Mouse (Mus musculus) layer of hippocampus, postnatal 14 days (tissue): ENCODE results near the gene Egf. TPM values are rescaled to one million over a fixed set of nuclear protein-coding genes. Genes with fewer than 3 reads are reported as not detected.
"Not testable (repeated sequence)": the region's sequence is repeated elsewhere in the genome, so short reads cannot be mapped to it uniquely, and the experiment has no call there.

Experiments
- DNase-seq, 2 experiments: peaks; one replicate each; pipeline ENCODE4 v3.0.0; 2021 to 2022; ENCODE audit warnings: low spot score in 2 of 2, mixed read lengths in 1 of 2
- long read RNA-seq, 2 experiments: library from polyadenylated mRNA; stranded (forward); transcript quantifications; one replicate each; pipeline ENCODE4 v2.0.0; 2021
- total RNA-seq, 2 experiments: library from RNA; stranded (reverse); gene quantifications; 2 replicates each; pipeline ENCODE4 v1.2.3; 2021

The Egf gene
- total RNA-seq: 1 to 10 TPM; 1.5 to 2.4 TPM
- long read RNA-seq, experiment 1, partial matches to known transcripts: 0 of 1 reads
- long read RNA-seq, experiment 1, other reads (novel, unspliced or antisense): 0 of 1 reads
- long read RNA-seq, experiment 2: 0 reads

DNA sequence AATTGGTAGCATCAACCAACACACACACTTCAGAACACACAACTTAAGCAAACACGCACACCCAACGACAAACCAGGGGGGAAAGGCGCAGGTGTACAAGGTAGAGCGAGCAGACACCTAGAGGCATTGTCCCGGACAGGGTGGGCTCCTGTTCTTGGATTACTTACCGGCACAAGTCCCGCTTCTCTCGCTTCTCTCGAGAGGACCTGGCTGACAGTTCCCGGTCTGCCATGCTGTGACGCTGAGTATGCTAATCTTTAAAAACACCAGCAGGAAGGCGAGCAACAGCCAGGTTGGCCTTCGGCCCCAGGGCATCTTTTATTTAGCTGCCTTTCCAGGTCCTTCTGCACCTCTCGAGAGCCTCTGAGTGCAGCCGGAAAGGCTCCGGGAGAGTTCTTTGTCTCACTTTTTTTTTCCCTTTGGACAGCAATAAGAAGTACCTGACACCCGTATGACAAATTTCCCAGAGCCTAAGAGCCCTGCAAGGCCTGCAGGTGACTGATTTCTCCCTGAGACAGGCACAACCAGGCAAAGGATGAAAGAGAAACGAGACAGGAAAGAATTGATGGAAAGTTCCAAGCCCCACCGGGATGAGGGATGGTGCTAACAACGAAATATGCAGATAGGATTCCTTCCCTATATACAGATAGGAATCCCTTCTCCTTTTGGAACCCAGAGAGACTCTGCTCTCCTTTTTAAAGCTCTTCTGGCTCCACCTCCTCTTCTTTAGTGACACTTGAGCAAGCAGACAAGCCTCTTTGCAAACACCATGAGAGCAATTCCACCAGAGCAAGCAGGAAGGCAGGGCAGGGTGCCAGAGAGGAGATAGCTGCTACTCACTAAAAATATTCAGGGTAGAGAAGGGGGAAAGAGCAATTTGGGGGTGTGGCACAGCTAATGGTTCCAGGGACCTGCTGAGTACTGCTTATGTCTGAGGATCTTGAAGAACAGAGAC, at the start of gene Egf:
TSS of gene Egf (minus strand) at position 667 of the 955 bp plus-strand sequence.
- DNase-seq: no peak

DNA sequence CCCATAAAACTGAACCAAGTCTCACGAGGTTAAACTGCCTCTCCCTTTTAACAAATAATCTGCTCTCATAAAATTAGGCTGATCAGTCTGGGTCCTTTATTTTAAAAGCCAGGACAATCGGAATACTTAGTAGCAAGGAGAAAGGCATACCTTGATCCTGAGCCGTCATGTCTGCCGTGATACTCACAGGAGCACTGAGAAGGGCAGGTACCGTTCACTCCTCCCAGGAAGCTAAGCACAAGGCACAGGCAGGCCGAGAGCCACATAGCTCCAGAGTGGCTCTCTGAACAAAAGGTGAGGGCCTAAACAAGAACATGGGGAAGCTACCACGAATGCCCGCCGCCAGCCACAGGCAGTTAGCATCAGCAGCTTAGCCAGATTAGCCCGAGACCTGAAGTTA, 48.6 kb upstream of the Egf start, which contains the start of gene Lrit3:
TSS of gene Lrit3 (minus strand) at position 266 of the 400 bp plus-strand sequence.
- DNase-seq: no peak

DNA sequence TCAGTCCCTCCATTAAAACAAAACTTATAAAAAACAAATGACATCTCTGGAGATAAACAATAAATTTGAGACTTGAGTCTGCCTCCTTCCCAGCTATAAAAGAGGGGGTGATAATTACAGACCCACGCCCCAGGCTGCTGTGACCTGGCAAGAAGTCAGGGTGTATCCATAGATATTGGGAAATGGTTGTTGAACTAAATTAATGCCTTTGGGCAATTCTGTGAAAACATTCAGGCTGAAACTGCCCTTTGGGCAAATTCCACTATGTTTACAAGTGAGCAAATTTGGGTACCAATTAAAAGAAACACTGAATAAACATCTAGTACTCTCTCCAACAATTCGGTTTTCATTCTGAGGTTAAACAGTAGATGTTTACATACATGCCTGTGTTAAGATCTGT, 43.9 kb upstream of the Egf start:
- no peak for DNase-seq

DNA sequence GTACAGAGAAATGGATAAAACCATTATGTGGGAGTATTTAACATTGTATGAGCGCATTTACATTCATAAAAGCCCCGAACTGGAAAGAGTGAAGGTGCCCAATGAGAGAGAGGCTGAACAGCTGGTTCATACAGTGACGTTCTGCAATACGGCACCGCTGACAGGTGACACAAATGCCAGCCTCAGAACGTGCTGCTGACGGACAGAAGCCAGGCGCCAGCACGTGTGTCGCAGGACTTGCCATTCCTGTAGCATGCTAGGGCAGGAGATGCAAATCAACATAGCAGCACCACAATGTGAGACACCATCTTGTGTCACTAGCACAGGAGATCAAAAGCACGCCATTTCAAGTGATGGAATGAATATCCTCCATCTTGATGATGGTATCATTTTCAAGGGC, 43.4 kb upstream of the Egf start:
- DNase-seq: no peak

DNA sequence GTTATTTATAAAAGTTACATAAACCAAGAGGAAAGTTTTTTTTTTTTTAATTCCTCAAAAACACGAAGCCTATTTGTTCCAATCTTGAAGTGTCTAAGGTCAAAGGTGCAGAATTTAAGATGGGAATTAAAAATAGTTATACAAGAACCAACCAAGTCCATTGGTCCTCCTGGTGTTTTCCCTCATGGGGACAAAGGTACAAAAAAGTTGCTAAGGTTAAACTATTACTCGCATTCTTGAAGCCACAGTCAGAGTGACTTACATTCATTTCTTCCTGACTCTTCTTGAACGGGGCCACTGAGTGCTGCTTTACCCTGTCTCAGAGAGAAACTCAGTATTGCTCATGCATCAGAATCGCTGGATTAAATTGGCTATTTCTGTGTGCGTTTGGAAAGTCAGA, 42.2 kb upstream of the Egf start:
- no peak for DNase-seq

DNA sequence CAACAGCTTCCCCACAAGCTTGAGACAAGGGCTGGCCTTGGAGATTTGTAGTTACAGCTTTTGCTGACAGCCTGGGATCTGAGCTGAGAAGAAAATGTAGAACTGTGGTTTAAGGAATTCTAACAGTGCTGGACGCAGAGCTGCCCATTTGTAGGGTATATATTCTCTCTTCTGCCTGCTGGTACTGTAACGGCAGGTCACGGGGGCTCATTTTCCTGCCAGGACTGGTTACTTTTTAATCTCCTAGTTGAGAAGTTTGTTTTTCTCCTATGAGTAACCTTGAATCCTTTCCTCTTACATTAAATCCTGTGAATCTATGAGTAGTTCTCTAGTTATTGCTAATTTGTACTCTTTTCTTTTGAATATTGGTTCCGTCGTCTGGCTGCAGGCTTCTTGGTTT, 38.7 kb upstream of the Egf start:
- no peak for DNase-seq

DNA sequence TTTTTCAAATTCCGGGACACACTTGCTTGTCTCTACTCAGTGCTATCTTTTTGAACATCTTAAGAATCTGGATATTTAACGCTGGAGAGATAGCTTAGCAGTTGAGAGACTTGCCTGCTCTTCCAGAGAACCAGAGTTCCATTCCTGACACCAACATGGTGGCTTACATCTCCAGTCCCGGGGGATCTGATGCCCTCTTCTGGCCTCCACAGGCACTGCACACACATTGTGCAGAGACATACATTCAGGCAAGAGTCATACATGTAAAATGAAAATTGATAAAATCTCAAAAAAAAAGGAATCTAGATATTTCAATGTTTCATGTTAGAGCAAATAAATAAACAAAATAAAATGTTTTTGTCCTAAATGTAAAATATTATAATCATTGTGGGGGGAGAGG, 27.6 kb upstream of the Egf start:
- DNase-seq: no peak

DNA sequence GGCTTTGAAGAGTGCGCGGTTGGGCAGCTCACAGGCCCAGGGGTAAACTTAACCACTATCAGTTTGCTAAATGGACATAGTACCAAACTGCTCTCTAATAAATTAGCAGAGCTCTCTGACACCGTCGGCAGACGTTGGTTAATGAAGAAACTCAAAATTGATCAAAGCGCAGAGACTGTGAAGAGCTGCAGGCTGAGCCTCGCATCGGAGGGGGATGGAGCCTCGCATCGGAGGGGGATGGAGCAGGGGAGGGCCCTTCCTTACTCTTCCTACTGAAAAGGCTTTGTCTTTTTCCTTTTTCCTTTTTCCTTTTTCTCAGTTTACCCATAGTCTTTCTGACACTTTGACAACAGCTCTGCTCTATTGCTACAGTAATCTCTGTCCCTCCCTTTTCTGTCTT, 26.3 kb upstream of the Egf start:
- DNase-seq: no peak

DNA sequence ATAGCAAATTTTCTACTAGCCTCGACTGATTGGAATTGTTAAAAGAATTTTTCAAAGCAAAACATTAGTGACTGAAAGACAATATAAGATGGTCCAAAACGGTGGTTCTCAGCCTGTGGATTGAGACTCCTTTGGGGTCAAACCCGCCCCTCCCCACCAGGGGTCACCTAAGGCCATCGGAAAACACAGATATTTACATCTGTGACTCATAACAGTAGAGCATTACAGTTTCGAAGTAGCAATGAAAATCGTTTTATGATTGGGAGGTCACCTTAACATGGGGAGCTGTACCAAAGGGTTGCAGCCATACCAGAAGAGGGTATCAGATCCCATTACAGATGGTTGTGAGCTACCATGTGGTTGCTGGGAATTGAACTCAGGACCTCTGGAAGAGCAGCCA, 16.1 kb upstream of the Egf start:
- no peak for DNase-seq

DNA sequence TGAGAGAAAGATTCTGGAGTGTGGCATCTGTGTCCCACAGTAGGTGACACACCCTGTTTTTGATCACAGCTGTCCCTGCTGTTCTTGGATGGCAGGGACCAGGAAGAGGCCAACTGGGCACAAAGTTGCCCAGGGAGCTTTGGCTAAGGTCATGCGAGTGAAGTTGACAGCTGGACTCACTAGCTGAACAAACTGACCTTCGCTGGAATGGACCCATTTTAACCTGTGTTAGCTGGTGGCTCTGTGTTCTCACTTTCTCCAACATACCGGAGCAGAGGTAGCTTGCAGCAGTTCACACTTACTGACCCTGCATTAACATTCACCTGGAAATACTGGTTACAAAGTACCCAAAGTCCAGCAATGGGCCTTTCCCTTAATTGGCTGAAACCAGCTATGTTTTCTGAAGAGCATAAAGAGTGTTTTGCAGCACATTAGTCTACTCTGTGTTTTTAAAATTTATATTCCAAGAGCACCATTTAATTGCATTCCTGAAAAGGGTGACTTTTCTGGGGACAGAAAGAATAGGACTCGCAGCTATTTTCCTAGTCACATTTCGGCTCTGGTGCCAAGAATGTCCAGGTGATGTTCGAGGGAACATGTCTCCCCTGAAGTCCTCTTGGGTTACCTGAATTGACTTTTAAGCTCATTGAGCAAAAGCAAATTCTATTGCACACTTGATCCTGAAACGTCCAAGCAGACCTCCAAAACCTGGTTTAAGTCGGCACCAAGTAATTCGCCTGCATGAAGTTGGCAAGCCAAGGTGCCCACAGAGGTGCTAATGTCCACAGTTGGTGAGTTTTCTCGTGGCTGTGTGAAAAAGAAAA, 12.1 kb upstream of the Egf start:
- DNase-seq: no peak

DNA sequence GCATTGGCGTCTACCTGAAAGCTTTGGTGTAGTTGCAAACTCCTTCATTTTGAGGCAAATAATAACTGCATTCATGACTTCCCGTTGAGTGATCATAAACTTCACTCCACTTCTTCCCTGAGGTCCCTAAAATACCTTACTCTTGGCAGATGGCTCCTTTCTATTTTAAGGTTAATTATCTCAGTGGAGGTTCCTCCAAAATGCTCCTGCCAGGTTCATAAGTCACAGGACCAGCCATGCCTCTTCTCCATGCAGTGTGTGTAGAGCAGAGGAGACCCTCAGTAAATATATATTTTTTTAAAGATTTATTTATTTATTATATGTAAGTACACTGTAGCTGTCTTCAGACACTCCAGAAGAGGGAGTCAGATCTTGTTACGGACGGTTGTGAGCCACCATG, 11.0 kb upstream of the Egf start:
- no peak for DNase-seq

DNA sequence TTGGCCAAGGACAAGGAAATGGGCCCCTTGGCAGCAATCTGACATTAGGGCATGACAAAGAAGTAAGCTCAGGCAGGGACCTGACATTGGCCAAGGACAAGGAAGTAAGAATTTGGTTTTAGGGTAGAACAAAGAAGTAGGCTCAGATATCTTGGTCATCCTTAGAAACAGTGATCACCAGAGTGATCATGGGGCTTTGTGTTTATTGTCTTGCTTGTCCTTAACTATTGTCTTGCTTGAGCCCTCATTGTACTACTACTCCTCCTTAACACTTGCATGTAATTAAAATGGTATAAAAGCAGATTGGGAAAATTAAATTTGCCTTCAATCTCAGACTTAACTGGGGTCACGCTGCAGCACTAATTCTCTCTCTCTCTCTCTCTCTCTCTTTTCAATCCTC, 2.5 kb upstream of the Egf start:
- not testable (repeated sequence) for DNase-seq

DNA sequence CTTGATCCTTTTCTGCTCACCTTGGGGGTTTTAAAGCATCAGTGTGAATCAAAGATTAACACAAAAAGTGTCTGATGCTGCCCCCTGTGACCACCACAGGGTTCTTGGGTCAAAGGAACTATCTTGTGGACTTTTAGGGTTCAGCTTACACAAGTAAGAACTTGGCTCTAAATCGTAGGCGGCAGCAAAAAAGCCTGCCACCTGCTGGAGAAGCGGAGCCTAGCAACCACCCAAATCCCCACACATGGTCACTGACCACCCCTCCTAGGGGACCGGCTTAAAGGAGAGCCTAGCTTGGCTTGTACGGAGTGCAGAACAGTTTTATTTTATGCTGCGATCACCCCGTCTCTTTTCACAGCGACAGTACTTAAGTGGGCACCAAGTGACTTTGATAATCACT, 10.3 kb downstream of the Egf start:
- peak in 1 of 2 experiments; percentile 8 for DNase-seq

DNA sequence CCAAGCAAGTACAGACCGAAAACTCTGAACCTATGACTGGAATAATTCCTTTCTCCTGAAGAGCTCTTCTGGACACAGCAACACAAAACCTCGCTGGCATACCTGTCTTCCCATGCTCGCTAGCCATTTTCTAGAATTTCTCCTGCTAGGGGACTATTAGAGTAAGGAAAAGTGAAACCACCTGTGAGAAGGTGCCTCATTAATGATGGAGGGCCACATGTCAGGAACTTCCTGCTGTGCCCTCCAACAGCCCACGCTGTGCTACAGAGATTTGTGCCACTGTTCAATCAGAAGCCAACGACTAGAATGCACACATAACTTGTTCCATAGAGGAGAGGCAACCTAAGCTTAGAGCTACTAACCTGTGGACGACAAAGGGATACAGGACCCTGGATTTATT, 12.3 kb downstream of the Egf start:
- DNase-seq: no peak

DNA sequence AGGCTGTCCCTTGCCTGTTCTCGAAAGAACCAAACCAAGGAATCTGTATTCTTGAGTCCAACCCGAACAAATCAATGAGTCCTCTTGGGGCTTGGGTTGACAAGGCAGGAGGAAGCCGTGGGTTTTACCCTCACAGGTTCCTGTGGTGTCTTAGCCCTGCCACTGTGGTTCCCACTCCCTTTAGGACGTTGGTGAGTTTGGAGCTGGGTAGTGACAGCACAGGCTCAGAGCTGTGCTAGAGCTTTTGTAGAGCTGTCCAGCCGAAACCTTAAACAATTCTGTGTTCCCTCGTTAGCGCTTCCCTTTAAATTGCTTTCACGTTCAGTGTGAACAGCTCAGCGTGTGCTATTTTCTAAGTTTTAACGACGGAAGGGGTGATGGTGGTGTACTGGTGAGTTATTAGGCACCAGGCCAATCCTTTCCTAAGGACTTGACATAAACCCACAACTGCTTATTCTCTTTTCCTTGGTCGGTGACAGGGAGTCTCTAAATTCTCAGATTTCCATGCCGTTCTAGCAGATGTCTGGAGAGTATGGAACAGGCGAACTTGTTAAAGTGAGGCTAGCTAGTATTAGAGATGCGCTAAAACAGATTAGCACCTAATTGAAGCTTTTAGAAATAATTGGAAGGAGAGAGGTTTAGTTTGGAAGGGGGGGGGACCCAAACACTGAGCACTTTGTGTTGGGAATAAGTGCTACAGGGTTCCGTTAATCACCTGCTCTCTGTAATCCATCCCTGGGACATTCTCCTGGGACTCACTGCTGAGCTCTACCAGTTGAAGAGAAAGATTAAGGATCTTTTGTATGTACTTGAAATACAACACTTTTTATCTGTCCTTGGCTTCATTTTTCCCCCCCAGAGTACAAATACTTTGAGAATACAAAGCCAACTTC, 16.6 kb downstream of the Egf start:
- DNase-seq: no peak

DNA sequence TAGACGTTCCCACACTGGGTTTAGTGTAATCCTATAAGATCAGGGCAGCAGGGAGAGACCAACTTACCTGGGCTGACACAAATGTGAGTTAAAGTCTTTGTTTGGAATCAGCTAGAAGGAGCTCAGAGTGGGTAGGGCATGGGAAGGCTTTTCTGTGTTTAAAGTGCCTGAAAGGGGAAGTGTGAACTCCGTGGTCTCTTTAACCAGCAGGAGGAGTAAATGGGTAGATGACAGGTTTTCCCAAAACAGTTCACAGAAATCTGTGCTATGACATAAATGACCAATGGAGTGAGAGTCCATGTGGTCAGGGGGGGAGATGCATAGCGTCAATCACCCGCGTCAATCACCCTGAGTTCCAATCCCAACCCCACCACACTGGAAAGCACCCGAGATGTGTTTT, 23.5 kb downstream of the Egf start:
- no peak for DNase-seq

DNA sequence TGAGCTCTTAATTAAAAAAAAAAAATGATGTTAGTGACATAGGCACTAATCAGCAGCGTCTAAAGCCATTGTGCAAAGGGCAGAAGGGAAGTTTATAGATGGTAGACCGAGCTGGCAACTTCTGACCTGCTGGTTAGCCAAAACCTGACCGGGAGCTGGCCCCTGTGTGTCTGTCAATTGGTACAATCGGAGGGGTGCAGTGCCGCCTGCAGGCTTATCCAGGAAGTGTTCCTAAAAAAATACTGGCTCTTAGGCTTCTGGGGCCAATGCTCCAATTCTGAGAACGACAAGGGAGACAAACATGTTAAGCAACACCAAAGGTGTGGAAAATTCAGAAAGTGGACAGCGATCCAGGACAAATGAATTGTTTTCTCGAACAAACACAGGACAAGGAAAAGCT, 24.7 kb downstream of the Egf start:
- DNase-seq: no peak

DNA sequence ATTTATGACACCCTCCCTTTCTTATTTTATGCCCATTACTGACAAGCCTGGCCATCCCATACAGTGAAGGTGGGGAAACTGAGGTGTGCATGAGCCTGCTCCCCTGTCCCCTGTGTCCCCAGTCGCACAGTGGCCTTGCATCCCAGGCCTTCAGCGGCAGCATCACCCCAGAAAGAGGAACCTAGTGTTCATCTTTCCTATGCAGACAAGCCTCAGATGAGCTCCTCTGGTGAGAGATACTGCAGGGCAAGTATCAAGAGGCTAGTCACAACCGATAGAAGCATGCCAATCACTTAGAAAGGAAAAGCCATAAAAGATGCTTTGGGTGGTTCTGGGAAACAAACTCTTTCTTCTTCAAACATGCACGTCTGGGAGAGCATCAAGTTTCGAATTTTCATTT, 25.2 kb downstream of the Egf start:
- no peak for DNase-seq

DNA sequence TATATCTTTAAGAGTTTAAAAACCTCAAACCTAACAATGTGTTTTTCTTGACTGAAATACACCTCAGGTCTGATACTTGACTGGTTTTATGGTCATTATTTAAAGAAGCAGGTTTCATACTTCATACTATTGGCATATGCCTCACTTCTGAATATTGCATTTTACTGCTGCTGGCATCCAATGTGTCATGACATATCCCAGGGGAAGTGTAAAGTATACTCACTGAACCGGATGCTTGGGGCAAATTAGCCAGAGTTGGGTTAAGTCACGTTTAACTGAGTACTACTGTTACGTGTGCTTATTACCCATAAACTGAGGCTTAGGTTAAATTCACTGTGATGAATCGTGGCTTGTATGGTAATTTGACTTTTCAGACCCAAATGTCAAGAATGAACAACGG, 29.5 kb downstream of the Egf start:
- DNase-seq: no peak

DNA sequence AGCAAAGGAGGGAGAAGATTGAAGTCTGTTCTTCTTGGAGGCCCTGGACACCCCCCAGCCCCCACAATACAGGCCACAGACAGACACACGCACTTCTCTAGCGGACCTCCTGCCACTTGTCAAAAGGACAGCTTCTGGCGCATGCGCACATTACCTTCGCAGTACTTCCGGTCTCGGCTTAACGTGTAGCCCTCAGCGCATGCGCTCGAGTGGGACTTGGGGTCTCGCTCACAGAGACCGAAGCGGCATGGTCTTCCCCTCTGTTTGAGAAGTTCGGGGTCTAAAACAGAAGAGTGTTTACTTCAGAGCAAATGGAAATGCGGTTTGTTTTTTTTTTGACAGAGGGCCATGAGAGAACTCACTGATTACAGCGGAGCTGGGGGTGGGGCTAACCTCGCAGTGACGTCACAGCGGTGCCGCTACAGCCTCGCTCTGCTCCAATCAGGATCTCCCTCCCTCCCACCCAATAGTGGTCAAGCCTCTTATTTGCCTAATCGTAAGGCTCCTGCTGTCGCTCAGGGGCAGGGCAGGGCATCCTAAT, 30.1 kb downstream of the Egf start:
- DNase-seq: peak; percentile 95 to 97

DNA sequence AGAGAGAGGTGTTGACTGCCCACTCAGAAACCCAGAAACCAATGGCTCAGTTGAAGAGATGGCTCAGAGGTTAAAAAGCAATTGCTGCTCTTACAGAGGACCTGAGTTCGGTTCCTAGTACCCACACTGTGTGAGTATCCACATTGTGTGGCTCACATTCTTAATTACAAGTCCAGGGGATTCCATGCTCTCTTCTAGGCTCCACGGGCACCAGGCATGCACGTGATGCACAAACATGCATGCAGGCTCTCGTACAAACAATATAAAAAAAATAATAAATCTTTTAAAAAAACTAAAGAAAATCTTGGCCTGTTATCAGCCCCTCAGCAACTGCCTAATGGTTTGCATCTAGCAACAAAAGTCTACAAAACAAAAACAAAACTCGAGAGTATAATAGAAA, 30.6 kb downstream of the Egf start:
- DNase-seq: peak in 1 of 2 experiments; percentile 3
